Mouse (Mus musculus) kidney, postnatal 0 days (tissue): Measurements from ENCODE around the gene Rex1bd. TPM values are rescaled to one million over a fixed set of nuclear protein-coding genes. Genes with fewer than 3 reads are reported as not detected.

Experiments
- ATAC-seq: fragments of 200-750 bp; cut with Nextera tagmentation; replicated peaks from 2 replicates; pipeline ENCODE4 v1.8.0; 2017; ENCODE audit warnings: low read depth, moderate number of reproducible peaks, moderate TSS enrichment, moderate library complexity; ENCODE audit not compliant: low FRiP score
- DNase-seq: peaks from one replicate; pipeline ENCODE4 v3.0.0-alpha.2; 2016; ENCODE audit warnings: low spot score
- H3K27ac ChIP-seq: fragments of 300-500 bp; sonication (generic); 2 replicates; pipeline ENCODE4 v1.5.1; 2014; ENCODE audit warnings: mild to moderate bottlenecking
- H3K27me3 ChIP-seq: fragments of 300-500 bp; sonication (generic); 2 replicates; pipeline ENCODE4 v1.6.1; 2014; ENCODE audit warnings: low read length, mixed read lengths; ENCODE audit not compliant: insufficient read depth
- H3K36me3 ChIP-seq: fragments of 300-500 bp; sonication (generic); 2 replicates; pipeline ENCODE4 v1.6.1; 2014; ENCODE audit warnings: low read length, mixed read lengths; ENCODE audit not compliant: insufficient read depth
- H3K4me1 ChIP-seq: fragments of 300-500 bp; sonication (generic); replicated peaks from 2 replicates; pipeline ENCODE4 v1.6.1; 2014; ENCODE audit warnings: antibody characterized with exemption, low read length, mixed read lengths; ENCODE audit not compliant: insufficient read depth
- H3K4me2 ChIP-seq: fragments of 300-500 bp; sonication (generic); 2 replicates; pipeline ENCODE4 v1.6.1; 2014; ENCODE audit warnings: mild to moderate bottlenecking, low read length, moderate library complexity, mixed read lengths
- H3K4me3 ChIP-seq: fragments of 300-500 bp; sonication (generic); replicated peaks from 2 replicates; pipeline ENCODE4 v1.5.1; 2014; ENCODE audit warnings: low read depth, low read length
- H3K9ac ChIP-seq: fragments of 300-500 bp; sonication (generic); 2 replicates; pipeline ENCODE4 v1.6.1; 2014; ENCODE audit warnings: low read depth, low read length
- H3K9me3 ChIP-seq: fragments of 300-500 bp; sonication (generic); replicated peaks from 2 replicates; pipeline ENCODE4 v1.6.1; 2016; ENCODE audit warnings: low read length, inconsistent platforms, mixed read lengths
- CTCF ChIP-seq: IDR thresholded peaks from 2 replicates; pipeline ENCODE4 v1.5.1; 2016; ENCODE audit warnings: antibody characterized with exemption, low read depth, mild to moderate bottlenecking, moderate library complexity
- WGBS: fragments of 180-500 bp; shearing (Covaris S2); extraction: QIAGEN DNeasy Blood & Tissue Kit; methylation state at CpG from one replicate; pipeline ENCODE4 v1.1.7; 2014; 5-methylcytosine and 5-hydroxymethylcytosine counted together
- polyA plus RNA-seq: library from polyadenylated mRNA; unstranded; fragments of >200 nt; fragmentation: Nextera tagmentation; extraction: Ambion mirVana; gene quantifications from 2 replicates; pipeline ENCODE4 v1.2.1, GENCODE M21; 2015

Gene Rex1bd
- polyA plus RNA-seq, 1 experiment from 2014 or later: 140 TPM

DNA sequence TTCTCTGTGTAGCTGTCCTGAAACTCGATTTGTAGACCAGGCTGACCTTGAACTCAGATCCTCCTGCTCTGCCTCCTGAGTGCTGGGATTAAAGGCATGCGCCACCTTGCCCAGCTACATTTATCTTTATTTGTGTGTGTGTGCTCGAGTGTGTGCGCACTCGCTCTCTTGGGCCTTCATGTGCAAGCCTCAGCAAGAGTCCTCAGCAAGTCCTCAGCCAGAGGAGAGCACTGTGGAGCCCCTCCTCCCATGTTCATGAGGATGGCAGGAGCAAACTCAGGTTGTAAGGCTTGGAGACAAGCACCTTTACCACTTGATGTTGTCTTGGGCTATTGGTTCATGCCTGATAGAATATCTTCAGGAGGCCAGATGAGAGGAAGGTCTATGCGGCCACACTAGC is 41.2 kb upstream of the Rex1bd start:
- Histone ChIP-seq H3K9me3 (no peaks in the 10 kb centered on the region), H3K4me3 (no peak overlapping the region), H3K36me3 (no peaks in the 10 kb centered on the region), H3K9ac (no peak overlapping the region), H3K4me2 (no peak overlapping the region), H3K27ac (no peak overlapping the region), H3K4me1 (0 out of 2 replicates have a peak, but pooled peaks cover 7% of the 10 kb centered on the region), H3K27me3 (no peaks in the 10 kb centered on the region)
- ATAC-seq (no peak), DNase-seq (no peak)
- WGBS: 85% methylated on average over 6 of the region's 6 CpGs
- no peak for TF ChIP-seq CTCF

DNA sequence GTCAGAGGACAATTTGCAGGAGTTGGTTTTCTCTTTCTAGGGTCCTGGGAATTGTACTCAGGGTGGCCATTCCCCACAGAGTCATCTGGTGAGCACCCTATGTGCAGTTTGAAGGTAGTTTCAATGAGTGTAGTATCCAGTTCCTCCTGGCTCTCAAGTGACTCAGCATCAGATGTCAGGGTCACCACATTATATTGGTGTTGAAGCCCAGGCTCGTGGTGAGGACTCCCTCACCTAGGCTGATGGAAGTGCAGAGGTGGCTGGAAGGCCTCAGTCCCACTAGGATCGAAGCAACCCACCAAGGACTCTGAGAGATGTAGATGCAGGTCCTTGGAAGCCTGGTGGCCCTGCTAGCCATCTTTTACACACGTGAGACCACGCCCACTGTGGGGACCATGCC is 39.9 kb upstream of the Rex1bd start:
- H3K36me3 ChIP-seq: no peaks in the 10 kb centered on the region
- no peak overlapping the region for H3K4me2 ChIP-seq
- DNase-seq: no peak
- H3K4me3 ChIP-seq: no peak overlapping the region
- H3K9me3 ChIP-seq: no peaks in the 10 kb centered on the region
- H3K27me3 ChIP-seq: no peaks in the 10 kb centered on the region
- no peak for ATAC-seq
- no peak overlapping the region for H3K27ac ChIP-seq
- no peak for TF ChIP-seq CTCF
- whole genome bisulfite sequencing: 77% methylated on average over 4 of the region's 4 CpGs
- H3K9ac ChIP-seq: no peak overlapping the region
- 0 out of 2 replicates have a peak, but pooled peaks cover 9% of the 10 kb centered on the region for H3K4me1 ChIP-seq

DNA sequence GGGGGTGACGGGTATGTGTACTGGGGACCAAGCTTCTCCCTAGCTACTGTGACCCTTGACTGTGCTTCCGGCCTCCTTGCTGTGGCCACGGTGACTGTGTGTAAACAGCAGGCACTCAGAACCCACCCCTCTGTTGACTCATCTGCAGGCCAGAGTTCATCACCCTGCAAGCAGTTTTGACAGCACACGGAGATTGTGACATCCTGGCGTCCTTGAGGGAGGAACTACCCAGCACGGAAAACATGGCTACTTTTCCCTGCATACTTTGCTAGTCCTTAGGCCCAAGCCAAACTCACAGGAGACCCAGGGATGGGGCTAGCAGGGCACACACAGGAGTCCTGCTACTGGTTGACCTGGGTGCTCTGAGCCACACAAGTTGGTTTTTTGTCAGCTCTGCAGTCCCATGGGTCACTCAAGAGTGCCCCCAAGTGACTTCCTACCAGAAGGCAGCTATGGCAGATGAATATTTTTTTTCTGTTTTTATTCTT is 37.7 kb upstream of the Rex1bd start:
- peak; percentile 50 for TF ChIP-seq CTCF
- no peaks in the 10 kb centered on the region for H3K9me3 ChIP-seq
- WGBS: 54% methylated on average over 6 of the region's 6 CpGs
- DNase-seq (no peak), ATAC-seq (no peak)
- H3K36me3 ChIP-seq: no peaks in the 10 kb centered on the region
- H3K4me2 ChIP-seq: no peak overlapping the region
- no peaks in the 10 kb centered on the region for H3K27me3 ChIP-seq
- no peak overlapping the region for H3K4me3 ChIP-seq
- peak overlapping the region; percentile 48; the same call in 1 of the 2 replicates for H3K27ac ChIP-seq
- H3K9ac ChIP-seq: 0 out of 2 replicates have a peak overlapping the region, but pooled peaks have one; percentile 10
- 0 out of 2 replicates have a peak, but pooled peaks cover 16% of the 10 kb centered on the region for H3K4me1 ChIP-seq

DNA sequence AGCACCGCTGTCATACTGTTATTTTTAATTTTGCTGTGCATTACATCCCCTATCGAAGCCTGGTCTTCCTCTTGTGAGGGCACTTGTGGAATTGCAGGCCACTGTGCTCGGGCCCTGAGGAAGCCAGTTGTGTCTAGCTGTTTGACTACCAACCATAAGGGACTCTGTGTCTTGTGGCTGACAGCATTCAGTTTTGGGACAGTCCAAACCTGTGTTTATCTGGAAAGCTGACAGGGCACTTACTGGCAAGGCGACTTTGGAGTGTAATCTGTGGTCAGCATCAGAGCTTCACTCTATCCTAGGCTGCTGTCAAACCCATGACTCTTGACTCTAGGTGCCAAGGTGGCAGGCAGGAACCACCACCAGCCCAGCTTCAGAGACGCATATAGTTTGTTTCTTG is 34.5 kb upstream of the Rex1bd start:
- DNase-seq (no peak), ATAC-seq (no peak)
- 73% methylated on average over 5 of the region's 5 CpGs for WGBS
- no peak for TF ChIP-seq CTCF
- Histone ChIP-seq H3K4me2 (peak overlapping the region; percentile 85), H3K9ac (peak overlapping the region; percentile 27; the same call in 1 of the 2 replicates), H3K36me3 (0 out of 2 replicates have a peak, but pooled peaks cover 6% of the 10 kb centered on the region), H3K4me3 (peak overlapping the region; percentile 73), H3K9me3 (no peaks in the 10 kb centered on the region), H3K27ac (peak overlapping the region; percentile 87; the same call in 1 of the 2 replicates), H3K27me3 (no peaks in the 10 kb centered on the region), H3K4me1 (0 out of 2 replicates have a peak, but pooled peaks cover 11% of the 10 kb centered on the region)

DNA sequence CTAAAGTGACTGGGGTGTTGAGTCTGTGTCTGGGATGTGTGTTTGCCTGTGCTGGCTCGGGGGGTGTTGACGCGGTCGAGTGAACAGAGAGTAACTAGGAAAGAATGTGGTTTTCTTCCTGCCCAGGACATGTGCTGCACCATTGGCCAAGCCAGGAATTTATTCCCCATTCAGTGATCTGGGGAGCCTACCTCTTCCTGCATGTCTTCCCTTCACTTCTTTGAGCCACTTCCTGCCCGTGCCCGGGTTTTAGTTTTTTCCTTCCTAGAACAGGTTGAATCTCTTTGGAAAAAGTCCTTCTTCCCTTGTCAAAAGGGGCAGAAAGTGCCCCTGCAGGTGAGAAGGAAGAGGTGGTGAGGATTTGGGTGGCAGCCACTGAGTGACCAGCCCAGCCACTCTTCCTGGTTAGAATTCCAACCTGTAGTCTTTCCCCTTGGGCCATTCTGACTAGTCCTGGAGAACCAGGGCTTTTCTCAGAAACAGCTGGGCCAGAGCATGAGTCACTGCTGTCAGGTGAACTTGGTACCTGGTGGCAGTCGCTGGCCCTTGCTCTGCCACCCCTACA is 34.0 kb upstream of the Rex1bd start:
- Histone ChIP-seq H3K4me3 (peak overlapping the region; percentile 73), H3K9me3 (no peaks in the 10 kb centered on the region), H3K36me3 (0 out of 2 replicates have a peak, but pooled peaks cover 10% of the 10 kb centered on the region), H3K27me3 (no peaks in the 10 kb centered on the region), H3K4me2 (peak overlapping the region; percentile 85), H3K9ac (peak overlapping the region; percentile 79; the same call in 1 of the 2 replicates), H3K4me1 (0 out of 2 replicates have a peak, but pooled peaks cover 11% of the 10 kb centered on the region), H3K27ac (peak overlapping the region; percentile 87)
- DNase-seq (peak; percentile 71), ATAC-seq (no peak)
- WGBS: 21% methylated on average over 7 of the region's 7 CpGs
- 0 out of 2 replicates have a peak, but pooled peaks have one; percentile 3 for TF ChIP-seq CTCF

DNA sequence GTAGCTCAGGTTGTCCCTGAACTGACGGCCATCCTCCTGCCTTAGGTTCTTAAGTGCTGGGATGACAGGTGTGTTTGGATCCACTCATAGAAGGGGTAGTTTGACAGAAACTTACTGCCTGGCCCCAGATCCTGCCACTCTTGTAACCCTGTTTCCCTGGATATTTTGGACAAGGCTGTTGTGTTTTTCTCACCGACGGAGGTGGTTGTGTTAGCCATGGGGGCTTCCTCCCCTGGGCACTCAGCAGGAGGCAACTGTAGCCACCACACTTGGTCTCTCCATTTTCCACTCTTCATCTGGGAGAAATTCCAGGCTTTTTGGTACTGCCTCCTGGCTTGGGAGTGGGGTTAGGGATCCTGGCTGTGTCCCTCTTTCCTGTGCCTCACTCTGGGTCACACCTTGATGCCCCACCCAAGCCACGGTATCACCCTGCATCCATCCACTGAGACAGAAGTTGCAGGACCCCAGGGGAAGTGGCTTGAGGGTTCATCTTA is 33.5 kb upstream of the Rex1bd start:
- Histone ChIP-seq H3K36me3 (0 out of 2 replicates have a peak, but pooled peaks cover 13% of the 10 kb centered on the region), H3K9ac (peak overlapping the region; percentile 79)
- TF ChIP-seq CTCF: no peak

More for the DNA sequence above, 33.5 kb upstream of the Rex1bd start:
- Histone ChIP-seq H3K4me2 (peak overlapping the region; percentile 85), H3K4me3 (peak overlapping the region; percentile 73), H3K27ac (peak overlapping the region; percentile 87), H3K9me3 (no peaks in the 10 kb centered on the region), H3K4me1 (0 out of 2 replicates have a peak, but pooled peaks cover 11% of the 10 kb centered on the region), H3K27me3 (no peaks in the 10 kb centered on the region)
- no peak for ATAC-seq
- no peak for DNase-seq
- 4% methylated on average over 4 of the region's 4 CpGs for WGBS
